Mouse (Mus musculus): Measurements from ENCODE around the gene Atad3a. TPM values are rescaled to one million over a fixed set of nuclear protein-coding genes. Genes with fewer than 3 reads are reported as not detected.

The Atad3a gene
- polyA plus RNA-seq, 1 experiment from 2014 or later, result 70.9 TPM

DNA sequence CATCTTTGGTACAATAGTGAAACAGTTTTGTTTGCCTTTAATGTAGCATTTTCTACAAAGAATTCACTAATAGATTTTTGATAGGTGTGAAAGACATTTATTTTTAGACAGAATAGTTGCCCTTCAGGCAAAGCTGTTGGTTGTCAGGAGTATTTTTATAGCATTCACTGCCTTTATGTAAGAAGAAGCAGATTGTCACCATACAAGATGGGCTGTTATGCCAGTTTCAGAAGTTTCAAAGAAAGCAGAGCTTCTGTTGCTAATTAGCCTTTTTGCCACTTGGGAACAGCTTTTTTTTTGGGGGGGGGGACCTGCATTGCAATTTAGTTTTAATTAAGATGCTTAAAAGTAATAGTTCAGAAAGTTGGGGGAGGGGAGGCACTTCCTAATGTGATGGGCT, 51.9 kb downstream of the Atad3a start:
- DNase-seq (ENCODE audit: low spot score) (no peak), ATAC-seq (ENCODE audit: low FRiP score) (no peak)
- no peak overlapping the region for H3K9ac ChIP-seq (ENCODE audit: low read depth, low read length)
- no peaks in the 10 kb centered on the region for H3K36me3 ChIP-seq (ENCODE audit: control insufficient read depth, insufficient read depth, low read length)
- no peak overlapping the region for H3K27ac ChIP-seq (ENCODE audit: low read depth, low read length)
- no peaks in the 10 kb centered on the region for H3K27me3 ChIP-seq (ENCODE audit: control insufficient read depth, insufficient read depth, low read length)
- H3K4me2 ChIP-seq (replicated peaks; ENCODE audit: low read depth, low read length), result no peak overlapping the region
- peaks cover 2% of the 10 kb centered on the region; the same call in 1 of the 2 replicates for H3K4me1 ChIP-seq (replicated peaks; ENCODE audit: control insufficient read depth, insufficient read depth, low read length)
- no peak overlapping the region for H3K4me3 ChIP-seq (ENCODE audit: low read depth, low read length)
- no peaks in the 10 kb centered on the region for H3K9me3 ChIP-seq (ENCODE audit: control insufficient read depth, low read length)

- Histone ChIP-seq H3K9me3 (ENCODE audit: control insufficient read depth, low read length) (no peaks in the 10 kb centered on the region), H3K36me3 (ENCODE audit: control insufficient read depth, insufficient read depth, low read length) (no peaks in the 10 kb centered on the region), H3K9ac (ENCODE audit: low read depth, low read length) (no peak overlapping the region), H3K4me3 (ENCODE audit: low read depth, low read length) (no peak overlapping the region), H3K27ac (ENCODE audit: low read depth, low read length) (no peak overlapping the region), H3K4me2 (replicated peaks; ENCODE audit: low read depth, low read length) (no peak overlapping the region), H3K4me1 (replicated peaks; ENCODE audit: control insufficient read depth, insufficient read depth, low read length) (peaks cover 2% of the 10 kb centered on the region; the same call in 1 of the 2 replicates), H3K27me3 (ENCODE audit: control insufficient read depth, insufficient read depth, low read length) (no peaks in the 10 kb centered on the region)
- ATAC-seq (ENCODE audit: low FRiP score) (no peak), DNase-seq (ENCODE audit: low spot score) (no peak)
- WGBS, result 78% methylated on average over 2 of the region's 2 CpGs
Measured at GRCm38 (mm10) chr4:155708582-155708981, 52.3 kb downstream of the Atad3a start.

DNA sequence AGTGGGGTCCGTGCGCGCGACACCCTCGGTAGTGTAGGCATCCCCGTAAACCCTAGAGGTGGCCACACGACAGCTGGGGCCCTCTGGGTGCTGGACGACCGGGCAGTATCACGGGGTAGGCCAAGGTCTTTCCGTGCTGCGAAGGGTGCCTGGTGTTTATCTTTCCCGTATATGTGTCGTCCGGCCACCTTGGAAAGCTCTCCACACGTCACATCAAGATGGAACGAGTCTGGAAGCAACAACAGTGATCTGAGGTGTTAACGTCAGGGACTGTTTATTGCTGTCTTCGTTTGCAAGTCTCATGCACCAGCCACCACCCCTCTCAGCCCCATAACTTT, 55.3 kb downstream of the Atad3a start:
- DNase-seq (ENCODE audit: low spot score) (no peak), ATAC-seq (ENCODE audit: low FRiP score) (no peak)
- H3K4me2 ChIP-seq (replicated peaks; ENCODE audit: low read depth, low read length), result peak overlapping the region; percentile 62
- H3K27ac ChIP-seq (ENCODE audit: low read depth, low read length), result peak overlapping the region; percentile 92
- no peaks in the 10 kb centered on the region for H3K9me3 ChIP-seq (ENCODE audit: control insufficient read depth, low read length)
- 1% methylated on average over 19 of the region's 19 CpGs for WGBS
- no peaks in the 10 kb centered on the region for H3K36me3 ChIP-seq (ENCODE audit: control insufficient read depth, insufficient read depth, low read length)
- peaks cover 2% of the 10 kb centered on the region; the same call in 1 of the 2 replicates for H3K4me1 ChIP-seq (replicated peaks; ENCODE audit: control insufficient read depth, insufficient read depth, low read length)
- H3K4me3 ChIP-seq (ENCODE audit: low read depth, low read length), result peak overlapping the region; percentile 97
- H3K9ac ChIP-seq (ENCODE audit: low read depth, low read length), result peak overlapping the region; percentile 92
- H3K27me3 ChIP-seq (ENCODE audit: control insufficient read depth, insufficient read depth, low read length), result no peaks in the 10 kb centered on the region

- H3K9ac ChIP-seq (ENCODE audit: low read depth, low read length), result peak within 1 kb of the TSS; percentile 92
- H3K4me1 ChIP-seq (replicated peaks; ENCODE audit: control insufficient read depth, insufficient read depth, low read length), result peaks cover 2% of the 10 kb centered on the region; the same call in 1 of the 2 replicates
- no peaks in the 10 kb centered on the region for H3K36me3 ChIP-seq (ENCODE audit: control insufficient read depth, insufficient read depth, low read length)
- H3K4me3 ChIP-seq (ENCODE audit: low read depth, low read length), result peak within 1 kb of the TSS; percentile 97
- DNase-seq (ENCODE audit: low spot score), result peak; percentile 97
- H3K9me3 ChIP-seq (ENCODE audit: control insufficient read depth, low read length), result no peaks in the 10 kb centered on the region
- under 1% methylated on average over 79 of the region's 83 CpGs for WGBS
- peak within 1 kb of the TSS; percentile 62 for H3K4me2 ChIP-seq (replicated peaks; ENCODE audit: low read depth, low read length)
- peak; percentile 96 for ATAC-seq (ENCODE audit: low FRiP score)
- H3K27me3 ChIP-seq (ENCODE audit: control insufficient read depth, insufficient read depth, low read length), result no peaks in the 10 kb centered on the region
- peak within 1 kb of the TSS; percentile 92 for H3K27ac ChIP-seq (ENCODE audit: low read depth, low read length)
Measured at GRCm38 (mm10) chr4:155704721-155705591, 55.9 kb downstream of the Atad3a start, which contains the start of gene Ssu72. Gene Ssu72 (plus strand): TSS chr4:155704800.

DNA sequence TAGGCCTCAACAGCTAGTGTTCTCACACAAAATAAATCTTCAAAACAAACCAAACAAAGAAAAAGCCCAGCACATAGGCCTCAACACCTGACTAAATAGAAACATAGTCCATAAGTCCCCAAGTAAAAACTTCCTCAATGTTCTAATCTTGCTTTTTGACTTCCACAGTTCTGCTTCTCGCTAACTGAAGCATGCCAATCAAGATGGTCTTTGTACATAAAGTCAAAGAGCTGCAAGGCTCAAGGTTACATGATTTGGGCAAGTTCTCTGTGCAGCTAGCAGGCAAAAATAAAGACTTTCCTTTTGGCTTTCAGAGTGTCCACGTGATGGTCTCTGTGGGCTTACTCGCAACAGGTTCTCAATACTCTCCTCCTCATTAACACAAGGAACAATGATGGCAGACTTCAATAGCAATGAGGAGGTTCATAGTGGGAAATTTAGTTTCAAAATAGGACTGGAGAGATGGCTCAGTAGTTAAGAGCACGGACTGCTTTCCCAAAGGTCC, 57.4 kb downstream of the Atad3a start:
- ATAC-seq (ENCODE audit: low FRiP score) (no peak), DNase-seq (ENCODE audit: low spot score) (no peak)
- 97% methylated on average over 4 of the region's 4 CpGs for WGBS
- Histone ChIP-seq H3K36me3 (ENCODE audit: control insufficient read depth, insufficient read depth, low read length) (no peaks in the 10 kb centered on the region), H3K4me2 (replicated peaks; ENCODE audit: low read depth, low read length) (no peak overlapping the region), H3K27ac (ENCODE audit: low read depth, low read length) (no peak overlapping the region), H3K9ac (ENCODE audit: low read depth, low read length) (no peak overlapping the region), H3K4me1 (replicated peaks; ENCODE audit: control insufficient read depth, insufficient read depth, low read length) (peaks cover 2% of the 10 kb centered on the region; the same call in 1 of the 2 replicates), H3K27me3 (ENCODE audit: control insufficient read depth, insufficient read depth, low read length) (no peaks in the 10 kb centered on the region), H3K4me3 (ENCODE audit: low read depth, low read length) (no peak overlapping the region), H3K9me3 (ENCODE audit: control insufficient read depth, low read length) (no peaks in the 10 kb centered on the region)

DNA sequence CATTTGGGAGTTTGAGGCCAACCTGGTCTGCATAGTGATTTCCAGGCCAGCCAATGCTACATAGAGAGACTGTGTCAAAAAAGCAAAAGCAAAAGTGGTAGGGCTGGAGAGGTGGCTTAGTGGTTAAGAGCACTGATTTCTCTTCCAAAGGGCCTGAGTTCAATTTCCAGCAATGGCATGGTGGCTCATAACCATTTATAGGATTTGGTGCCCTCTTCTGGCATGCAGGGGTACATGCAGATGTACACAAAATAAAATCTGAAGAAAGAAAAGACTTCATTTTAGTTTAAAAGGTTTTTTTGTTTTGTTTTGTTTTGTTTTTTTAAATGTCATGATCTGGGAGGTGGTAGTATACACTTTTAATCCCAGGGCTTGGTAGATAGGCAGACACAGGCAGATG, 60.5 kb downstream of the Atad3a start:
- no peak overlapping the region for H3K27ac ChIP-seq (ENCODE audit: low read depth, low read length)
- ATAC-seq (ENCODE audit: low FRiP score), result no peak
- H3K4me1 ChIP-seq (replicated peaks; ENCODE audit: control insufficient read depth, insufficient read depth, low read length), result no peaks in the 10 kb centered on the region
- peak; percentile 38 for DNase-seq (ENCODE audit: low spot score)
- H3K9me3 ChIP-seq (ENCODE audit: control insufficient read depth, low read length), result no peaks in the 10 kb centered on the region
- H3K4me3 ChIP-seq (ENCODE audit: low read depth, low read length), result no peak overlapping the region
- no peak overlapping the region for H3K9ac ChIP-seq (ENCODE audit: low read depth, low read length)
- H3K4me2 ChIP-seq (replicated peaks; ENCODE audit: low read depth, low read length), result no peak overlapping the region
- H3K27me3 ChIP-seq (ENCODE audit: control insufficient read depth, insufficient read depth, low read length), result peaks cover 5% of the 10 kb centered on the region
- H3K36me3 ChIP-seq (ENCODE audit: control insufficient read depth, insufficient read depth, low read length), result no peaks in the 10 kb centered on the region

DNA sequence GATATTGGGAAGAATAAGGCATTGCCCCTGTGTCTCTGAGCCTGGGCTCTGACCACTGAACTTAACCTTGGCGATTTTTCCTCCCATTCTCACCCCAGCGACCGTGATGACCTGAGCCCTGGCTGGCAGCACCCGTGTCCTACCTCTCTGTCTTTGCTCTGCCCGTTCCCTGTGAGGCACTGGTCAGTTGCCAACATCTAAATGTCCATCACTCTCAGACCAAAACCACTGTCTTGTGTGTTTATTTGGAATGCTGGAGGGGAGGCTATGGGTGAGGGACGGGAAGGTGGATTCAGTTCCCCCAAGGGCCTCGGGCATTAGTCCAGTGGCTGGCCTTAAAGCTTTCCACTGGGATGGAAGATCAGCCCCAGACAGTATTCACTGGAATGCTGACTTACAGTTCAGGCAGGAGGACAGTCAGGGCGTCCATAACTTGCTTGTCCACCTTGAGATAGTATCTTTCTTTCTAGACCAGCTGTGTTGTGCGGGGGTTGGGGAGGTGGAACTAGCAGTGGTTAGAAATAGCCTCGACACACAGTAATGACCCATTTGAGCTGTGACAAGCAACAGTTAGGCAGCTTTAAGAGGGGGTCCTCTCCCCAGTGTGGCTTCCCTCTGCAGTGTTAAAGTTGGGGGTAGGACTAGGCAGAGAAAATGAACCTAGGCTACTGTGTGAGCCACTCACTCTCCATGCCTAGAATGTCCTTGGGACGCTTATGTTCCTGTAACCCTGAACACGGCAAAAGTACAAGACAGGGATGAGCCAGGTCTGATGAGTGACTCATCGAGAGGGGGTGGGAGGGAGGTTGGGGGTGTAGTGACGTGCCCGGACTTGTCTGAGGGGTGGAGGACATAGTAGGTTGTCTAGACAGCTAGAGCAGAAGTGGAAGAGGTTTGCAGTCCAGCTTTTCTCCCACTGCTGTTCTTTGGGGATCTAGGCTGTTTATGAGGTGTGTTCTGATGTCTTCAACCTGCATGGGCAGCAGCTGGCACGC, 64.3 kb downstream of the Atad3a start:
- DNase-seq (ENCODE audit: low spot score) (no peak), ATAC-seq (ENCODE audit: low FRiP score) (no peak)
- WGBS, result 75% methylated on average over 16 of the region's 16 CpGs
- Histone ChIP-seq H3K4me1 (replicated peaks; ENCODE audit: control insufficient read depth, insufficient read depth, low read length) (no peaks in the 10 kb centered on the region; the same call in 1 of the 2 replicates), H3K9ac (ENCODE audit: low read depth, low read length) (no peak overlapping the region), H3K9me3 (ENCODE audit: control insufficient read depth, low read length) (no peaks in the 10 kb centered on the region), H3K4me2 (replicated peaks; ENCODE audit: low read depth, low read length) (no peak overlapping the region), H3K4me3 (ENCODE audit: low read depth, low read length) (no peak overlapping the region), H3K36me3 (ENCODE audit: control insufficient read depth, insufficient read depth, low read length) (no peaks in the 10 kb centered on the region), H3K27ac (ENCODE audit: low read depth, low read length) (no peak overlapping the region), H3K27me3 (ENCODE audit: control insufficient read depth, insufficient read depth, low read length) (peaks cover 12% of the 10 kb centered on the region)

- Histone ChIP-seq H3K4me3 (ENCODE audit: low read depth, low read length) (peak overlapping the region; percentile 67; the same call in 1 of the 2 replicates), H3K27me3 (ENCODE audit: control insufficient read depth, insufficient read depth, low read length) (peaks cover 12% of the 10 kb centered on the region), H3K9me3 (ENCODE audit: control insufficient read depth, low read length) (no peaks in the 10 kb centered on the region), H3K9ac (ENCODE audit: low read depth, low read length) (no peak overlapping the region), H3K4me1 (replicated peaks; ENCODE audit: control insufficient read depth, insufficient read depth, low read length) (no peaks in the 10 kb centered on the region; the same call in 1 of the 2 replicates), H3K4me2 (replicated peaks; ENCODE audit: low read depth, low read length) (peak overlapping the region; percentile 93), H3K27ac (ENCODE audit: low read depth, low read length) (no peak overlapping the region), H3K36me3 (ENCODE audit: control insufficient read depth, insufficient read depth, low read length) (no peaks in the 10 kb centered on the region)
- DNase-seq (ENCODE audit: low spot score) (no peak), ATAC-seq (ENCODE audit: low FRiP score) (no peak)
- WGBS, result 84% methylated on average over 4 of the region's 4 CpGs
Measured at GRCm38 (mm10) chr4:155695531-155696062, 65.3 kb downstream of the Atad3a start.
